Mouse (Mus musculus) c-Kit-positive CD71-positive TER-119-negative erythroid progenitor cells, embryonic 14.5 days (primary cell): ENCODE data around the gene Ssr2.
"Not testable (repeated sequence)": the region's sequence is repeated elsewhere in the genome, so short reads cannot be mapped to it uniquely, and the experiment has no call there.

Experiments used
- DNase-seq: peaks from one replicate; pipeline ENCODE4 v3.0.0-alpha.2; 2013; ENCODE audit warnings: low read depth

Ssr2 gene

DNA sequence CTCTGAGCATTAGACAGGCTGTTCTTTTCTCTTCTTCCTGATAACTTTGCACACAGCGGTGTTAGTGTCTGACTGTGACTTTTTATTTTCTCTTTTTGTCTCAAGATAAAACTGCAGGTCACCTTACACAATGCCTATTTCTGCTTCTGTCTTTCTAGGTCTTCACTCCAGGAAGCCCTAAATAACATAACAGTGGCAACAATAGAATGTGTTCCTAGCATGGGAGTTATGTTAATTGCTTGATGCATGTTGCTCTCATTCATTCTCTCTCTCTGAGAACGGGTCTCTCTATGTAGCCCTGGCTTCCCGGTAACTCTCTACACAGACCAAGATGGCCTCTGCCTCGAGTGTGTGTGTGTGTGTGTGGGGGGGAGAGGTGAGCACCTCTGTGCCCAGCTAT, 26.8 kb downstream of the Ssr2 start:
- DNase-seq: no peak

DNA sequence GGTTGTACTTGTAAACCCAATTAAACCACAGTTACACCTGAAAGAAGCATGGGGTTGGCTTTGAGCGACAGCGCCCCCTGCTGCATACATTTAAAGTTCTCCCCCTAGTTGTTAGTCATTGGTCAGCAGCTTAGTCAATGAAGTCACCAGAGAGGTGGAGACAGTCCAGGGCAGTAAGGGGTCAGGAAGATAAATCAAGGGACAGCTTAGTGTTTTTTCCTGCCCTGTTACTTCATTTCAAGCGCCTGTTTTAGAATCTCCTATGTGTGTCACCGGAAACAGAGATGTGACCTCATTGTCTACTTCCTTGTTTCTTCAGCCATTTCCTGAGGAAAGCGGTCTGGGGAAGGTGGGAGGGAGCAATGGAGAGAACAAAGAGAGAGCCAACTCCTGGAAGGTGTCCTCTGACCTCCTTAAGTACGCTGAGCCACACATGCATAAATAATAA, 28.1 kb downstream of the Ssr2 start:
- DNase-seq: no peak

GRCm38 (mm10) chr3:88604863-88605262, 29.2 kb downstream of the Ssr2 start:
- DNase-seq: no peak

- DNase-seq: not testable (repeated sequence)
These were observed 30.0 kb downstream of the Ssr2 start, which contains the start of gene Arhgef2 for GRCm38 (mm10) chr3:88605666-88606065. TSS of gene Arhgef2 (plus strand) at chr3:88605966.

DNA sequence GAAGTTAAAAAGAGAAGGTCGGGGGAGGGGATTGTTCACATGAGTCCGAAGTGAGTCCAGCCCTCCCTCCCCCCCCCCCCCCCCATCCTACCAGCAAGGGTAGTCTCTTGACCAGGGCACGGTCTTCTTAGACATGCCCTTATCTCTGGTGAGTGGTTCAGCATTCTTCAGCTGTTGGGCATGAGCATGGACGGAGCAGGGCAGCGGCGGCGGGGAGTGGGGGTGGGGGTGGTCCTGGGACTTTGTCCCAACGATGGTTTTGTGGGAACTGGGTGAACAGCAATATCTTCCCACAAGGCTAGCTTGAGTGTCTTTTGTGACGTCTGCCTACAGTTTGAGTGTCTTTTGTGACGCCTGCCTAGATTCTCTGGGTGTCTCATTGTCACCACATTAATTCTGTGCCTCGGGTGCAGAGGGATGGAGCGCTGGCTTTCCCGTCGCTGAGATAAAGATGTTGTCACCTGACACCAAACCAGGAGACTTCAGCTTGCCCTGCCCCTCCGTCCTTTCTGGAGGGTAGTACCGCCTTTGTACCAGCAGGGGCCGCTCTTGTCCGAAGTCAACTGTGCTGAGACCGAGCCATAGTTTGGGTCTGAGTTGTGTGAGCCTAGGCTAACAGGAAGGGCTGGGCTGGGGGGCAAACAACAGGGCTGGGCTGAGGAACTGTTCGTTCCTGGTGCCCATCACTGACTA, 31.5 kb downstream of the Ssr2 start:
- DNase-seq: peak; percentile 88

DNA sequence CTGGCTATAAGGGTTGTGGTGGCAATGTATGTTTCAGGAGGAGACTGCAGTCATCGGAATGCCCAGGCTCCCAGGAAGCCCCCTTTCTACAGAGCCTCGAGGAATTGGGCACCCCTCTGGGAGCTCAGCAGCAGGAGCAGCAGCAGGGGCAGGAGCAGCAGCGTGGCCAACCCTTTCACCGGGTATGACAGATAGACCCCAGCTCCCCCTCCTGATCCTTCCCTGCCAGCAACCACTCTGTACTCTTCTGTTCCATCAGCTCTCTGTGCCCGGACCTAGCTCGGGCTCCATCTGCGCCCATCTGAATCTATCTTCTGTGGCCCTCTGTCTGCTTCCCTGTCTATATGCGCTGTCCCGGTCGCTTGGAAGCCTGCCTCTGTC, 32.1 kb downstream of the Ssr2 start:
- DNase-seq: no peak

- DNase-seq: no peak
These were observed 33.4 kb downstream of the Ssr2 start for GRCm38 (mm10) chr3:88609066-88609465.

DNA sequence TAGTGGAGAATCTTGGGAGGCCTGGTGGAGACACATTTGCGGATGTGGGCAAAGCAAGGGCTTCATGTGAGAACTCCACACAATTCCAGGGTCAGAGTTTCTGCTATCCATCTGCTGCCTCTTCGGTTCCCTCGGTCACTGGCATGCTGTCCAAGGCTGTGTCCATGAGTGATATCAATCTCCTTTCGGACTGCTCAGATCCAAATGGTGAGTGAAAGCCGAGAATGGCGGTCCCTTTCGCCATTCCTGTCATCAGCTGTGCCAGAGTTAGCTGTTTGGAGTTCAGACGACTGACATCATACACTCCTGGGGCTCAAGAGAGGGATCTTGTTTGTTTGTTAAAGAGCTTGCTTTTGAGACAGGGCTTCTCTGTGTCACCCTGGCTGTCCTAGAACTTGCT, 38.7 kb downstream of the Ssr2 start:
- no peak for DNase-seq

- no peak for DNase-seq
These were observed 39.4 kb downstream of the Ssr2 start for GRCm38 (mm10) chr3:88615117-88615516.

DNA sequence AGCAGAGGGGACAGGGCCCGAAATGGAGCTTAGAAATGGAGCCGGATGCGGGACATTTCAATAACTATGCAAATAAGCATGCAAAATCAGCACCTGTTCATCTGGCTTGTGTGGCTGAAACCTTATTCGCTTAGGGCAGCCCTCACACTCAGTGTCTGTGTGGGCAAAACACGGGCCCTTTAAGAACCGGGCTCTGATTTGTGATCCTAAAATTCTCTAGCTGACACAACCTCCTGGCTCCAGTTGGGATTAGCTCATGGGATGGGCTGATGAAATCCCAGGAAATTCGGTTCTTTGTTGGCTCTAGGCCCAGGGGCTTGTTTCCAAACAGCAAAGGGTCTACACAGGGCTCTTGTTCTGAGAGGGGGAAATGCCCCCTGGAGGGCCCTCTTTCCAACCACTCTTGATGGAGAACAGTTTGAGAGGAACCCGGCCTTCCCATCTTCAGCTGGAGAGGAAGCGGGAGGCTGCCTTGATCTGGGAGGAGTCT, 40.3 kb downstream of the Ssr2 start:
- no peak for DNase-seq

- DNase-seq: no peak
These were observed 41.4 kb downstream of the Ssr2 start for GRCm38 (mm10) chr3:88616951-88617500.

GRCm38 (mm10) chr3:88618074-88618871, 42.6 kb downstream of the Ssr2 start:
- no peak for DNase-seq

DNA sequence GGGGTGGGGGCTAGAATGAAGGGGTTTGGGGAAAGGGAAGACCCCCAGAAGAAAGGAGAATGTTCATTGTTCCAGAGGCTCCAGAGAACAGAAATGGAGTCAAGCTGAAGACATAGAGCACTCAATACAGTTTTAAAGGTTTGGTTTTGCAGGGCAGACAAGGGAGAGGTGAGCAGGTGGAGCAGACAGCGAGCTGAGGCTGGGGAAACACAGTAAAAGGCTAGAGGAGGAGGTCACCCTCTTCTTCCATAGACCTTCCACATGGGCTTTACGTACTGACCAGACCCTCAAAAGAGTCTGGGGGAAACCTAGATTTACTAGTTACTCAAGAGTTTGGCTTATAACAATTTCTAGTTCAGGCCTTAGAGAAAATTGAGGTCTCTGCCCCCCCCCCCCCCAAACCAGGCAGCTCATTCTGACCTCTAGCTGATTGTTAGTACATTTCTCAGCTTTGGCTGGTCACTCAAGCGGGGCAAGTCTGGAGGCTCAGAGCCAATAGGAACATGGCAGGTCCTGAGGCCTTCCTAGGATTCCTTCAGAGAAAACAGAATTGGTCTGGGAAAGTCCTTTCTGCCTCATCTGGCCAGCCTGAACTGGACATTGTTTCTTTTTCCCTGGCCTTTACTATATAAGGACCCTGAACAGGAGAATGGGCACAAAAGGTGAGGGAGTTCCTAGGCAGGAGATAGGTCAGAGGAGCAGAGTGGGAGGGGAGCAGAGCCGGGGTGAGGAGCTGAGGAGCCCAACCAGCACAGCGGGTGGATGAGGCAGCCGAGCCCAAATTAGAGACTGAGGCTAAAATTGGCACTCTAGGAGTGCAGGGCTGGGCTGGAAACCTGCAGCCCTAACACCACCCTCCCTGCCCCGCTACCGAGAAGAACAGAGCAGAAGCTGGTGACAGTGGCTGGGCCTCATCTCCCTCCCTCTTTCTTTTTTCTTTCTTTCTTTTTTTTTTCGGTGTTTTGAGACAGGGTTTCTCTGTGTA, 43.7 kb downstream of the Ssr2 start:
- no peak for DNase-seq

- DNase-seq: no peak
These were observed 44.7 kb downstream of the Ssr2 start for GRCm38 (mm10) chr3:88620146-88620991.

DNA sequence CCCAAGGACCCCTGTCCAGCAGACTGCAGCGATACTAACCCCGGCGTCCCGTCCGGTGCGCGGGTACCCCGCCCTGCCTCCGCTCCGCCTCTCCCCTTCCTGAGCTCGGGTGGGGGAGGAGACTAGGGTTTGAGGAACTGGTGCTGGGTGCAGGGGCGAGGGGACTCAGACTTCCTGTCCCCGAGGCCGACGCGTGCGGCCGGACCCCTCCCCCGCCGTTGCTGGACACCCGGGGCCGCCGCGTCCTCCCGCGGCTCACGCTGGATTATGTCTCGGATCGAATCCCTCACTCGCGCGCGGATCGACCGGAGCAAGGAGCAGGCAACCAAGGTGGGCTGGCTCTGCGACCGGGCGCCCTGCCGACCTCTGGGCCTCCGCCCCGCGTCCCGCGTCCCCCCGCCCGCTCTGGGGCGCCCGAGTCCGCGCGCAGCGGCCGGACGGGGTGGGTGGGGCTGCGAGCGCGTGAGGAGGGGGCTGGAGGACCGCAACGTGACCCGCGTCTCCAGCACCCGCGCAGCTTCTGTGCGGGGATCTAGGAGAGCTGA, 45.4 kb downstream of the Ssr2 start:
- no peak for DNase-seq

GRCm38 (mm10) chr3:88621537-88622112, 45.9 kb downstream of the Ssr2 start:
- DNase-seq: no peak

DNA sequence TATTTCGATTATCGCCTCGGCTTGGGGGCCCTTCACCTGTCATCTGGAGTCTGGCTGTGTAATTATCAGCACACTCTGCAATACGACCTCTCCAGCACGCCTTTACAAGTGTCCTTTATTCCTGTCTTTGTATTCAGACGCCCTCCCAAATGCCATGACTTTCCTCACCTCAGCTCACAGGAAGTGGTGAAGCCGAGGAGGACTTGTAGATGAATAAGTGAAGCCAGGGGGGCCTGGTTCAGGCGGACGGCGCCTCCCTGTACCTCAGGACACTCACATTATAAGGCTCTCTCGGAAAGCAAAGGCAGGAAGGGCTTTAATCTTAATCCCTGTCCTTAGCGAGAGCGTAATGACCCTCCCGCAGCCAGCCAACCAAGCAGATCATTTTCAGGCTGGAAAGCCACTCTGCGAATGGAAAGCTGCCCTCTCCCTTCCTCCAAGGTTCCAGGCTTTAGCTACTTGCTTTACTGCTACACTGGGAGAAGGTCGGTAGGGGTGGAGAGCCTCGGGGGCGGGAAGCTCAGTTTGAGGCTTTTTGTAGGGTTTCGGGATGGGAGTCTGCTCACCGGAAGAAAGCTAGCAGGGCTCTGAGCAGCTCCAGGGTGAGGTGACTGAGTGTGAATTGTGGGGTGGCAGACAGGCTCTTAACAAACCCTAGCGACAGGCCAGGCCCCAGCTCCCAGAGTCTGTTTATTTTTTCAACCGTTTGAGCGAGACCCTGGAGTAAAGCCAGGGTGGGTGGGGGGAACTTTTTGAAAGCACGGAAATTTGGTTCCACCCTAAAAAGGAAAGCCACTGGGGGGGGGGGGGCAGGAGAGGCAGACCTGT, 46.7 kb downstream of the Ssr2 start:
- no peak for DNase-seq

- no peak for DNase-seq
These were observed 47.3 kb downstream of the Ssr2 start for GRCm38 (mm10) chr3:88622941-88623345.
